8 mouse cellular contexts compared by ENCODE assay signal in the genomic region with DNA sequence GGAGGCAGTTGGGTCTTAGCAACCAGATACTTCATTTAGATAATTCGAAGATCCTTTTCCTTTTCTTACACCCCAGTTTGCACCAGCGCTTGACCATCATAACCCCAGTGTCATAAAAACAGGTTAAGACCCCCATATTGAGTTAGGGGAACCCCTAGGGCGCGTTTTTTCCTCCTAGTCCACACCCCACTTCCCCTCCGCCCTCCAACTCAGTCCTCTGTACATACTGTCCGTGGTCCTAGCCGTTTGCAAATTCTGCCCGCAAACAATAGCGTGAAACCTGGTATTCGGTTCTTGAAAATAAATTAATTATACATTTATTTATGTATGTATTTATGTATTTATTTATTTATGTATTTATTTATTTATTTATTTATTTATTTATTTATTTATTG. TPM values are rescaled to one million over a fixed set of nuclear protein-coding genes. Genes with fewer than 3 reads are reported as not detected.
DNase-seq lines count a peak whose midpoint lies in the region; ATAC-seq and TF ChIP-seq lines count a peak whose summit lies in the region.

No protein-coding gene starts in this region.

- H3K9me3 ChIP-seq in kidney, postnatal 0 days (replicated peaks; ENCODE audit: low read length): no peaks in the 10 kb centered on the region
- H3K9me3 ChIP-seq in embryonic facial prominence, embryonic 14.5 days (ENCODE audit: control insufficient read depth, low read length): peaks cover 4% of the 10 kb centered on the region; the same call in 1 of the 2 replicates
- no peaks in the 10 kb centered on the region for H3K9me3 ChIP-seq in intestine, embryonic 14.5 days (ENCODE audit: control insufficient read depth, low read length)
- H3K9me3 ChIP-seq in neural tube, embryonic 12.5 days: no peaks in the 10 kb centered on the region

- no peak for DNase-seq in kidney, postnatal 0 days (ENCODE audit: low spot score)
- no peak for DNase-seq in kidney, postnatal 36 days
- no peak for DNase-seq in embryonic facial prominence, embryonic 14.5 days (ENCODE audit: low spot score)
- no peak for DNase-seq in intestine, embryonic 14.5 days (ENCODE audit: low spot score)
- no peak for DNase-seq in layer of hippocampus, postnatal 25 days (ENCODE audit: extremely low spot score in 1 of 2, low spot score in 1 of 2)
- no peak for DNase-seq in cerebellum, postnatal 4 days (ENCODE audit: low spot score in 2 of 2)
- no peak for DNase-seq in kidney, adult 18-20 months

- H3K27ac ChIP-seq in kidney, postnatal 0 days: no peak overlapping the region
- no peak overlapping the region for H3K27ac ChIP-seq in embryonic facial prominence, embryonic 14.5 days (replicated peaks; ENCODE audit: low read depth, low read length)
- no peak overlapping the region for H3K27ac ChIP-seq in intestine, embryonic 14.5 days (ENCODE audit: low read depth)
- no peak overlapping the region for H3K27ac ChIP-seq in neural tube, embryonic 12.5 days

- H3K4me2 ChIP-seq in kidney, postnatal 0 days (ENCODE audit: low read length): peak overlapping the region; percentile 70
- peak overlapping the region; percentile 92 for H3K4me2 ChIP-seq in embryonic facial prominence, embryonic 14.5 days (ENCODE audit: low read depth, low read length)
- H3K4me2 ChIP-seq in intestine, embryonic 14.5 days (ENCODE audit: low read length): peak overlapping the region; percentile 86
- H3K4me2 ChIP-seq in neural tube, embryonic 12.5 days (replicated peaks): peak overlapping the region; percentile 87

- H3K9ac ChIP-seq in kidney, postnatal 0 days (ENCODE audit: low read depth, low read length): no peak overlapping the region
- no peak overlapping the region for H3K9ac ChIP-seq in embryonic facial prominence, embryonic 14.5 days (ENCODE audit: low read depth, low read length)
- no peak overlapping the region; the same call in 1 of the 2 replicates for H3K9ac ChIP-seq in intestine, embryonic 14.5 days (ENCODE audit: low read length)
- H3K9ac ChIP-seq in neural tube, embryonic 12.5 days: peak overlapping the region; percentile 72

- no peaks in the 10 kb centered on the region for H3K27me3 ChIP-seq in kidney, postnatal 0 days (ENCODE audit: insufficient read depth, low read length)
- H3K27me3 ChIP-seq in embryonic facial prominence, embryonic 14.5 days (replicated peaks; ENCODE audit: control insufficient read depth, insufficient read depth, low read length): peaks cover 39% of the 10 kb centered on the region
- peaks cover 17% of the 10 kb centered on the region for H3K27me3 ChIP-seq in intestine, embryonic 14.5 days (replicated peaks; ENCODE audit: control insufficient read depth, insufficient read depth, low read length)
- peaks cover 5% of the 10 kb centered on the region; the same call in 1 of the 2 replicates for H3K27me3 ChIP-seq in neural tube, embryonic 12.5 days (replicated peaks)

- peak overlapping the region; percentile 37; the same call in 1 of the 2 replicates for H3K4me3 ChIP-seq in kidney, postnatal 0 days (replicated peaks; ENCODE audit: low read depth, low read length)
- peak overlapping the region; percentile 62 for H3K4me3 ChIP-seq in embryonic facial prominence, embryonic 14.5 days (ENCODE audit: low read depth, low read length)
- peak overlapping the region; percentile 48 for H3K4me3 ChIP-seq in intestine, embryonic 14.5 days (ENCODE audit: low read depth, low read length)
- H3K4me3 ChIP-seq in neural tube, embryonic 12.5 days: peak overlapping the region; percentile 63

- no peak for ATAC-seq in kidney, postnatal 0 days (replicated peaks; ENCODE audit: low FRiP score, low read depth)
- ATAC-seq in embryonic facial prominence, embryonic 14.5 days (ENCODE audit: low read depth): no peak
- ATAC-seq in intestine, embryonic 14.5 days (replicated peaks; ENCODE audit: low FRiP score, low TSS enrichment, low read depth): peak; percentile 48; the same call in 1 of the 2 replicates
- peak; percentile 67 for ATAC-seq in neural tube, embryonic 12.5 days (ENCODE audit: low FRiP score, low read depth)

- 42% methylated on average over 10 of the region's 10 CpGs for WGBS in kidney, postnatal 0 days
- WGBS in embryonic facial prominence, embryonic 14.5 days: 38% methylated on average over 10 of the region's 10 CpGs
- 36% methylated on average over 10 of the region's 10 CpGs for WGBS in intestine, embryonic 14.5 days
- WGBS in neural tube, embryonic 12.5 days: 36% methylated on average over 10 of the region's 10 CpGs

- no peaks in the 10 kb centered on the region for H3K36me3 ChIP-seq in kidney, postnatal 0 days (ENCODE audit: insufficient read depth, low read length)
- H3K36me3 ChIP-seq in embryonic facial prominence, embryonic 14.5 days (ENCODE audit: control insufficient read depth, insufficient read depth, low read length): no peaks in the 10 kb centered on the region
- no peaks in the 10 kb centered on the region for H3K36me3 ChIP-seq in intestine, embryonic 14.5 days (ENCODE audit: control insufficient read depth, insufficient read depth, low read length)
- H3K36me3 ChIP-seq in neural tube, embryonic 12.5 days: no peaks in the 10 kb centered on the region

- TF ChIP-seq CTCF in kidney, postnatal 0 days (IDR thresholded peaks at IDR 0.05; ENCODE audit: low read depth): no peak

- H3K4me1 ChIP-seq in kidney, postnatal 0 days (replicated peaks; ENCODE audit: insufficient read depth, low read length): no peaks in the 10 kb centered on the region
- peaks cover 5% of the 10 kb centered on the region; the same call in 1 of the 2 replicates for H3K4me1 ChIP-seq in embryonic facial prominence, embryonic 14.5 days (ENCODE audit: control insufficient read depth, insufficient read depth, low read length)
- H3K4me1 ChIP-seq in intestine, embryonic 14.5 days (replicated peaks; ENCODE audit: control insufficient read depth, insufficient read depth, low read length): no peaks in the 10 kb centered on the region
- H3K4me1 ChIP-seq in neural tube, embryonic 12.5 days: peaks cover 3% of the 10 kb centered on the region; the same call in 1 of the 2 replicates

RNA-seq across cellular contexts. Expression of a gene that starts 0.5 kb away (rescaled TPM):
- 1.7 TPM in 2 replicates for polyA plus RNA-seq in kidney, postnatal 0 days (2015; fragmentation: Nextera tagmentation; extraction: Ambion mirVana)
- polyA plus RNA-seq in embryonic facial prominence, embryonic 14.5 days (2014; fragmentation: Nextera tagmentation; extraction: Ambion mirVana): 1.5 and 1.7 TPM in 2 replicates
- polyA plus RNA-seq in intestine, embryonic 14.5 days (2014; fragmentation: Nextera tagmentation; extraction: Ambion mirVana): 1.0 and 1.4 TPM in 2 replicates
- polyA plus RNA-seq in neural tube, embryonic 12.5 days (2016; fragmentation: Nextera tagmentation; extraction: Ambion mirVana): 14.6 and 18.4 TPM in 2 replicates
- total RNA-seq in layer of hippocampus, postnatal 25 days (2021): 10 to 100 TPM; 12.5 to 13.7 TPM

RNA-seq across cellular contexts. Expression of a gene that starts 43.9 kb away (rescaled TPM):
- polyA plus RNA-seq in kidney, postnatal 0 days (2015; fragmentation: Nextera tagmentation; extraction: Ambion mirVana): 14.6 and 16.7 TPM in 2 replicates
- polyA plus RNA-seq in embryonic facial prominence, embryonic 14.5 days (2014; fragmentation: Nextera tagmentation; extraction: Ambion mirVana): 25.1 and 27.8 TPM in 2 replicates
- 21.2 and 23.8 TPM in 2 replicates for polyA plus RNA-seq in intestine, embryonic 14.5 days (2014; fragmentation: Nextera tagmentation; extraction: Ambion mirVana)
- polyA plus RNA-seq in neural tube, embryonic 12.5 days (2016; fragmentation: Nextera tagmentation; extraction: Ambion mirVana): 23.2 and 25.2 TPM in 2 replicates
- total RNA-seq in layer of hippocampus, postnatal 25 days (2021): 10 to 100 TPM; 66.0 to 80.5 TPM

RNA-seq across cellular contexts. Expression of a gene that starts 46.4 kb away (rescaled TPM):
- 5.2 and 6.3 TPM in 2 replicates for polyA plus RNA-seq in kidney, postnatal 0 days (2015; fragmentation: Nextera tagmentation; extraction: Ambion mirVana)
- 4.7 and 5.7 TPM in 2 replicates for polyA plus RNA-seq in embryonic facial prominence, embryonic 14.5 days (2014; fragmentation: Nextera tagmentation; extraction: Ambion mirVana)
- polyA plus RNA-seq in intestine, embryonic 14.5 days (2014; fragmentation: Nextera tagmentation; extraction: Ambion mirVana): 4.4 and 6.1 TPM in 2 replicates
- 3.2 and 4.8 TPM in 2 replicates for polyA plus RNA-seq in neural tube, embryonic 12.5 days (2016; fragmentation: Nextera tagmentation; extraction: Ambion mirVana)
- 10 to 100 TPM; 26.2 to 29.1 TPM for total RNA-seq in layer of hippocampus, postnatal 25 days (2021)

Comparison
In these comparisons a context has a peak if more than half of its experiments do, and no peak if none do; other contexts are left out.
1. ATAC-seq: peak in intestine, embryonic 14.5 days (single experiment) and neural tube, embryonic 12.5 days (single experiment); none in kidney, postnatal 0 days (single experiment) and embryonic facial prominence, embryonic 14.5 days (single experiment).
2. Peak in every context shown above with its lines, with median percentiles within 50 percentile points of each other: H3K4me2 ChIP-seq and H3K4me3 ChIP-seq.